Mouse (Mus musculus) NIH3T3 (cell line): ENCODE measurements around the gene Gm44596.
"Not testable (repeated sequence)": the region's sequence is repeated elsewhere in the genome, so short reads cannot be mapped to it uniquely, and the experiment has no call there.

Experiments
- DNase-seq: peaks from one replicate; pipeline ENCODE4 v3.0.0-alpha.2; 2012; ENCODE audit warnings: low read depth

Gene Gm44596

GRCm38 (mm10) chr6:128380594-128381167, 5.4 kb downstream of the Gm44596 start:
- DNase-seq, result not testable (repeated sequence)

- DNase-seq, result no peak
Measured at GRCm38 (mm10) chr6:128381254-128381653, 6.0 kb downstream of the Gm44596 start.

DNA sequence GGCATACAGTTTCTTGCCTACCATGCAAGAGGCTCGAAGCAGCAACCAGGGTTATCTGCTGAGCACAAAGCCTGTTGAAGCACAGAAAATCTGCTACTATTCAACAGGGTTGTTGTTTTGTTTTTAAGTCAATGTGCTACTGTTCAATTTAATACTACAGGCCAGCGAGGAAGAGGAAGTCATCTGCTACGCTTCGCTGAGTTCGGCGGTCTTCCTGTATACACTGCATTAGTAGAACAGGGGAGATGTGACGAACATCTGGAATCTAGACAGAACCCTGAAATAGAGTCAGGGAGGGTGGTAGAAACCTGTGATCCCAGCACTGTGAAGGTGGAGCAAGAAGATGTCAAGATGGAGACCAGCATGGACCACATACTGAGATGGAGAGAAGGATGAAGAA, 8.4 kb downstream of the Gm44596 start:
- no peak for DNase-seq

GRCm38 (mm10) chr6:128385026-128385425, 9.7 kb downstream of the Gm44596 start:
- DNase-seq, result no peak

DNA sequence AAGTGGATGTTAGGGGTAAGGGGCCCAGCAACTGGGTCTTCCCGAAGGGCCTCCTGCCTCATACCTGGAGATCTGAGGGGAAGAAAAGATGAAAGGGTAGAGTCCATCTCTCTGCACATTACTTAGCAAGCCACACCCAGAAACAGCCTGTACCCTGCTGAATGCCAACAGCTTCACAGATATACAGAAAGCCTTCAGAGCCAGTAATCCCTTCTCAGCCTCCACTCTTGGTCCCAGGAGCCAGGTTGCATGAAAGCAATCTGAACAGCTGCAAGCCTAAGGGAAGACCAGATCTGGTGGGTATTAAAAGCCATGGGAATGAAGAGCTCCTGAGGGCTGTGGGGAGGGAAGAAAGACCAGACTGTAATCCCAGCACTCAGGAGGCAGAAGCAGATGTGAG, 13.9 kb downstream of the Gm44596 start:
- DNase-seq, result no peak

GRCm38 (mm10) chr6:128390683-128391082, 15.4 kb downstream of the Gm44596 start:
- peak; percentile 45 for DNase-seq

DNA sequence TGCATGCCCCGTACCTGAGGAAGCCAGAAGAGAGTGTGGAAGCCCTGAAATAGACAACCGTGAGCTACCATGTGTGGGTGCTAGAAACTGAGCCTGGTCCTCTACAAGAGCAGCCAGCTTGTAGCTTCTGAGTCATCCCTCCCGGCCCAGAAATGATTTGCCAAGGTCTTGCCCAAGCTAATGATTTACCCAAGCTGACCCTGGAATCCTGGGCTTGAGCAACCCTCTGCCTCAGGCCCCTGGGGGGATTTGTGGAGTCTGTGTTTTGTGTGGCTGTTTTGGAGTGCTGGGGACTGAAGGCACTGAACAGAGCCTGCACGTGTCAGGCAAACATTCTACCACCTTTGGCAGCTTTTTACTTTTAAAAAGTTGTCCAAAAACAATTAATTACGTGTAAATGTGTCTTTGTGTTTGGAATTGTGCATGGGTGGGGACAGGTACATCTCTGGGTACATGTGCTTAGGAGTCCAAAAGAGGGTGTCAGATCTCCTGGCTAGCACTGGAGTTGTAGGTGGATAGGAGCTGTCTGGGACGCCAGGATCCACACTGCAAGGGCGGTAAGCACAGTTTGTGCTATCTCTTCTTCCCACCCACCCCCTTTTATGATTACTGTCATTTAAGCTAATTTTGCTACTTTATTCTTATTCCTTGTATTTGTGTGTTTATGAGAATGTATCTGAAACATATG, 22.4 kb downstream of the Gm44596 start:
- peak; percentile 72 for DNase-seq

DNA sequence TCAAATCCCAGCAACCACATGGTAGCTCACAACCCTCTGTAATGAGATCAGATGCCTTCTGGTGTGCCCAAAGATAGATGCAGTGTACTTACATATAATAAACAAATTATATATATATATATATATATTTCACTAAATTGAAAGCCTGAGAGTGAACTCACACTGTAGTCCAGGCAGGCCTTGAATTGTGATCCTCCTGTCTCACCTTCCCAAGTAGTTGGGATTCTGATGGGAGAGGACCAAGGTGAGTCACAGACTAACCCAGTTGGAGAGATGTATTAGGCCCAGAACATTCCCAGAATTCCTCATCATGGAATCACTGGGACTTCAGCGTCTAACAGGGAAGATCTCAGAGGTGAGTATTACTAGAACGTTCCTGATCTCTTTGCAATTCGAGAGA, 23.7 kb downstream of the Gm44596 start, which contains the start of gene Nrip2:
Gene Nrip2, plus strand, starts transcription at position 301 of the 400 bp plus-strand sequence.
- DNase-seq, result no peak

GRCm38 (mm10) chr6:128399421-128400185, 24.3 kb downstream of the Gm44596 start:
- no peak for DNase-seq

- no peak for DNase-seq
Measured at GRCm38 (mm10) chr6:128404708-128405107, 29.4 kb downstream of the Gm44596 start.

DNA sequence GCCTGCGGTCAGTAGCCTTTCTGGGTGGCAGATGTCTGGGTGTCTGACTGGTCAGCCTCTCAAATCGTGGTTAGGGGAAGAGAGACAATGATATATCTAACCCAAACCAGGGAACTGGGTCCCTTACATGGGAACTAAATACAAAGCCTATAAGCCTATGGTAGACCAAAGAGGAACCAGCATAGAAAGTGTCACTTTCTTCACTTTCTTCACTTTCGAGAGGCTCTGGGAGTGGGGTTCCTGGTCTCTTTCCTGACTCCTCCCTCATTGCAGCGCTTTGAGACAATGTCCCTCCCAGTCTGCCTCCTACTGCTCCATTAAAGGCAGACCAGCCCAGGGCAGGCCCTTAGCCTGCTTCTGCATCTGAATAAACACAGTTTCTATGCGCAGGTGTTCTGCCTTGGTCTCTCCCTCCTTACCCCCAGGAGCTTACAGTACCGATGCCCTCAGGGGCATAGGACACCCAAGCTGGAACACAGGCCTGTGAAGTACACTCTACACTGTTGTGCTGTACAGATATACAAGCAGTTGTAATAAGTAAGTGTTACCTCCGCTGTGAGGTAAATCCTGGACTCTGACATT, 33.3 kb downstream of the Gm44596 start:
- DNase-seq, result no peak

GRCm38 (mm10) chr6:128410305-128410704, 35.0 kb downstream of the Gm44596 start:
- DNase-seq, result no peak

- peak; percentile 90 for DNase-seq
Measured at GRCm38 (mm10) chr6:128411115-128411514, 35.8 kb downstream of the Gm44596 start.

- DNase-seq, result no peak
Measured at GRCm38 (mm10) chr6:128416169-128416568, 40.9 kb downstream of the Gm44596 start.

- DNase-seq, result no peak
Measured at GRCm38 (mm10) chr6:128418076-128418475, 42.8 kb downstream of the Gm44596 start.

GRCm38 (mm10) chr6:128421036-128421435, 45.7 kb downstream of the Gm44596 start:
- DNase-seq, result peak; percentile 79

DNA sequence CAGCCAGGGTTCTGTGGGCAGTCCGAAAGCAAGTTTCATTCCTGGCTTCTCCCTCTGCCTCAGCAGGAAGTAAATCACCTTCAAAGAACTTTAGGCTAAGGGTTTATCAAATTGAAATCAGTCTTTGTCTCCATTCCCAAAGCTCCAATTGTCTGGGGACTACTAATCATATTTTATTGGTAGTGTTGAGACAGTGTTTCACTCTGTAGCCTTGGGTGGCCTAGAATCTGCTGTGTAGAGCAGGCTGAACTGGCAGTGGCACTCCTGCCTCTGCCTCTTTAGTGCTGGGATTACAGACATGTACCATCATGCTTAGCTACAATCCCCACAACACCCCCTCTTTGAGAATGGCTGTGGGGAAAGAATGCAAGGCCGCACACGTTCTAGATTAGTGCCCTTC, 46.2 kb downstream of the Gm44596 start:
- DNase-seq, result no peak

DNA sequence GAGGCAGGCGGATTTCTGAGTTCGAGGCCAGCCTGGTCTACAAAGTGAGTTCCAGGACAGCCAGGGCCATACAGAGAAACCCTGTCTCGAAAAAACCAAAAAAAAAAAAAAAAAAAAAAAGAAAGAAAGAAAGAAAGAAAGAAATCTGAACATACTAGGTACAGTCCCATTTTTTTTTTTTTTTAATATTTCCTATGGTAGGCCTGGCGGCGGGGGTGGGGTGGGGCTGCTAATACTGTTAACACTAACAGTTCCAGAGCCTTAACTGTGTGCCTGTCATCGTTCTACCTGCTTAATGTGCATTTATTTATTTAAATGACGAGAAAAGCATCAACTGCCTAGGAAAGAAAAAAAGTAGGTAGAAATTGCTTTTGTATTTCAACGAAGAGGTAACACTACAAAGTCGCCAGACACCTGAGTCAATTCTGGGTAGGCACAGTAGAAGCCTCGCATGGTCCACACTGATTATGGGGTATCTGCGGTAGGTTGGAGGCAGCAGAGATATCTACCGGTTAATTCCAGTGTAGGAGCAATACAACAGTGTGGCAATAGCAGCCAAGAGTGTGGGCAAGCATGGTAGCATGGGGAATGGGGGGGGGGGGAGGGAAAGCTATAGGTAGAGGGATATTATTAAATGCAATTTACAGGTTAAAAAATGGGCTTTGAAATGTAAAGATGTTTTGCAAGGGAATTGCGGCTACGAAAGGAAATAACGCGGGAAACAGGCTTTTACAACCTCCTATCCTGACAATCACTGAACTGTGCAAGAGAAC, 48.4 kb downstream of the Gm44596 start:
- no peak for DNase-seq

- peak; percentile 99 for DNase-seq
Measured at GRCm38 (mm10) chr6:128424269-128425019, 49.1 kb downstream of the Gm44596 start, which contains the start of gene Itfg2. TSS of gene Itfg2 (minus strand) at chr6:128424931.

DNA sequence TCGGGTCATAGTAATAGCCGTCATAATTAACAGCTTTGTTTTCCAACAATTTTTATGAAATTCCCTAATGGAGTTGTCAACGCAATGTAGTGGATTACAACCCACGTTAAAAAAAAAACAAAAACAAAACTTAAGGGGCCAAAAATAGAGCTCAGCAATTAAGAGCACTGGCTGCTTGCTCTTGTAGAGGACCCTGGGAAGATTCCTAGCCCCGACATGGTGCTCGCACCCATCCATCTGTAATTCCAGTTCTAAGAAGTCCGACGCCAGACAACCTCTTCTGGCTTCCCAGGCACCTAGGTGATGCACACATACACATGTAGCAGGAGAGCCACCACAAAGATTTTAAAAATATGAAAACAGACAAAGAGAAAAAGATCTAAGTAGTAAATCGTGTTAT, 49.7 kb downstream of the Gm44596 start:
- DNase-seq, result no peak

DNA sequence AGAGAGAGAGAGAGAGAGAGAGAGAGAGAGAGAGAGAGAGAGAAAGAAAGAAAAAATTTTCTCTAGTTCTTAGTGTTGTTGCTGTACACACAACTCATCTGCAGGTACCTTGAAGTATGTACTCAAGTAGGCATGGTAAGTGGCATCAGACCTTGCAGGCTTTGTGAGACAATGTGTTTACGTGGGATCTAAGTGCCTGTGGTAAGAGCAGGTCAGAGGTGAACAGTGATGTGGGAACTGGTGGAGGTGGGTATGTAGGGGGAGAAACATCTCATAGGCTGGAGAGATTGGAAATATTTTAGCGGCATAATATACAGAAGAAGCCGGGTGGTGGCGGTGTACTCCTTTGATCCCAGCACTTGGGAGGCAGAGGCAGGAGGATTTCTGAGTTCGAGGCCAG, 52.3 kb downstream of the Gm44596 start:
- no peak for DNase-seq
